Mouse (Mus musculus) hindbrain, embryonic 12.5 days (tissue): ENCODE results near the gene Gm20388. TPM values are rescaled to one million over a fixed set of nuclear protein-coding genes. Genes with fewer than 3 reads are reported as not detected.
A peak's percentile ranks its signal among the peaks of the same experiment; 100 is the strongest.

Source experiments
- ATAC-seq: fragments of 200-750 bp; cut with Nextera tagmentation; 2 replicates; pipeline ENCODE4 v1.8.0; 2017; ENCODE audit warnings: moderate TSS enrichment; ENCODE audit not compliant: low FRiP score
- H3K27ac ChIP-seq: fragments of 300-500 bp; sonication (generic); 2 replicates; pipeline ENCODE4 v1.5.1; 2016; ENCODE audit warnings: mild to moderate bottlenecking
- H3K27me3 ChIP-seq: fragments of 300-500 bp; sonication (generic); 2 replicates; pipeline ENCODE4 v1.6.1; 2016; ENCODE audit warnings: mild to moderate bottlenecking
- H3K36me3 ChIP-seq: fragments of 300-500 bp; sonication (generic); 2 replicates; pipeline ENCODE4 v1.6.1; 2016; ENCODE audit warnings: mild to moderate bottlenecking
- H3K4me1 ChIP-seq: fragments of 300-500 bp; sonication (generic); 2 replicates; pipeline ENCODE4 v1.6.1; 2016
- H3K4me2 ChIP-seq: fragments of 300-500 bp; sonication (generic); replicated peaks from 2 replicates; pipeline ENCODE4 v1.6.1; 2016; ENCODE audit warnings: mild to moderate bottlenecking
- H3K4me3 ChIP-seq: fragments of 300-500 bp; sonication (generic); 2 replicates; pipeline ENCODE4 v1.5.1; 2016; ENCODE audit warnings: mild to moderate bottlenecking
- H3K9ac ChIP-seq: fragments of 300-500 bp; sonication (generic); 2 replicates; pipeline ENCODE4 v1.6.1; 2016; ENCODE audit warnings: mild to moderate bottlenecking, moderate library complexity
- H3K9me3 ChIP-seq: fragments of 300-500 bp; sonication (generic); replicated peaks from 2 replicates; pipeline ENCODE4 v1.6.1; 2016; ENCODE audit warnings: mild to moderate bottlenecking
- WGBS: fragments of 180-500 bp; shearing (Covaris S2); methylation state at CpG from one replicate; pipeline ENCODE4 v1.1.7; 2016; 5-methylcytosine and 5-hydroxymethylcytosine counted together
- polyA plus RNA-seq: library from polyadenylated mRNA; unstranded; fragments of >200 nt; fragmentation: Nextera tagmentation; extraction: Ambion mirVana; gene quantifications from 2 replicates; pipeline ENCODE4 v1.2.1, GENCODE M21; 2016

Gm20388 gene
- polyA plus RNA-seq, 1 experiment from 2014 or later, result not detected

DNA sequence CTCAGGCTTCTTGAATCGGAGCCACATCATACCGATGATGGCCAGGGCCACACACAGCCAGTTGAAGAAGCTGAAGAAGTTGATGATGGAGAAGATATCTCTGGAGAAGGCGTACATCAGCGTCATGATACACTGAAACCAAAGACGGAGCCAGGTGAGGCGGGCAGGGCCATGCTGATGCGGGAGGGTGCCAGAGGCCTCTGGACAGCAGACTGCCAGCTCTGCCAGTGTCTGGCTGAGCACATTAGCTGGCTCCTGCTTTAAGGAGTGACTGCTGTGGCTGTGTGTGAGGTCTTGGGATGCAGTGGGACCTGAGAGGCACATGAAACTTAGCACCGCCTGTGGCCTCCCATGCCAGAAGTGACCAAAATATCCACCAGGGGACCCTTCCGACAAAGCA is 1974.4 kb downstream of the Gm20388 start:
- Histone ChIP-seq H3K9me3 (no peaks in the 10 kb centered on the region), H3K36me3 (peaks cover 50% of the 10 kb centered on the region), H3K4me1 (no peaks in the 10 kb centered on the region), H3K4me2 (no peak overlapping the region), H3K4me3 (no peak overlapping the region), H3K9ac (no peak overlapping the region), H3K27ac (no peak overlapping the region), H3K27me3 (no peaks in the 10 kb centered on the region)
- 90% methylated on average over 9 of the region's 9 CpGs for WGBS
- ATAC-seq, result no peak

DNA sequence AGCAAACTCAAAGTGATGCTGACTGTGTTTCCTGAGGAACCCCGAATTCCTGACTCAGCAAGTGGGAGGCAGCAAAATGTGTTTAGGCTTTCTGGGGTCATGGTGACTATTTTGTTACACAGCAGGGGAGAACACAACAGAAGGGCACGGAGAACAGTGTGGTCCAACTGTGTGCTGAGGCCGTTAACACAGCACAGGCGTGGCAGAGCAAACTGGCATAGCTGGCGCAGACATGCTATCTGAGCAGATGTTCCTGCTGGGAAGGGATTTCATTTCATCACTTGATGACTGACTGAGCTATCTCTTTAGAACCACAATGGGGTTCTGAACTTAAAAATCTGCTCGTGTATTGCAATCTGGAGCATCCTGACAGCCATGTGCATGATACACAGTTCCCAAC is 1974.8 kb downstream of the Gm20388 start:
- Histone ChIP-seq H3K36me3 (peaks cover 50% of the 10 kb centered on the region), H3K4me1 (no peaks in the 10 kb centered on the region), H3K9me3 (no peaks in the 10 kb centered on the region), H3K4me2 (no peak overlapping the region), H3K27ac (no peak overlapping the region), H3K9ac (no peak overlapping the region), H3K27me3 (no peaks in the 10 kb centered on the region), H3K4me3 (no peak overlapping the region)
- 75% methylated on average over 6 of the region's 6 CpGs for WGBS
- no peak for ATAC-seq

DNA sequence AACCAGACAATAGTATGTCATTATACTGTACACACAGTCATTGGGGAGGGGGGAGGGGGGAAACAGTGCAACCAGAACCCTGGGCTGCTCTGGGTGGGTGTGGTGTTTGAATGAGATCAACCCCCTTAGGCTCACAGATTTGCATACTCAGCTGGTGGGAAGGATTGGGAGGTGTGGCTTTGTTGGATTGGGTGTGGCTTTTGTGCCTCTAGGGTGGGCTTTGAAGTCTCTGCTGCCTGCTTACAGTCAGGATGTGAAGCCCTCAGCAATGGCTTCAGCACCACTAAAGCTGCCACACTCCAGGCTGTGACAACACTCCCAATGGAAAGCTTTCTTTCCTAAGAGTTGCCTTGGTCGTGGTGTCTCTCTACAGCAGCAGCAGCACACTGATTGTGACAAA is 1976.9 kb downstream of the Gm20388 start:
- Histone ChIP-seq H3K9ac (no peak overlapping the region), H3K36me3 (peaks cover 48% of the 10 kb centered on the region), H3K4me1 (no peaks in the 10 kb centered on the region), H3K27ac (no peak overlapping the region), H3K27me3 (no peaks in the 10 kb centered on the region), H3K4me3 (no peak overlapping the region), H3K9me3 (no peaks in the 10 kb centered on the region), H3K4me2 (no peak overlapping the region)
- 86% methylated on average over 1 of the region's 1 CpGs for WGBS
- no peak for ATAC-seq

DNA sequence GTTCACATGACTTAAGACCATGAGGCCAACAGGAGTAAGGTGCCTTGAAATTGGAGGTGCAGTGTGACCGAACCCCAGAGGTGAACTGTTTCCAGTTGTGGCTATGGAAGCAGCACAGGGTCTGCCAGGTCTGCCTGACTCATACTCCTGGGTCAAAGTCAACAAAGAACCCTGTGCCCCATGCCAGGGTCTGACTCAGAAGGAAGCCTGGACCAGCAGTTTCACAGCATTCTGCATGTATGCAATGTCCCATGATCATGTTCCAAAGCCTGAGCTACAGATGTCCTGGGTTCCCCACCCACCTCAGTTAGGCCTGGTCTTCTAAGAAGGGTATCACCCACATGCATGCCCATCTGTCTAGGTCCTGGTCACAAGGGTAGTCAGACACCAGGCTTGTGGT is 1978.7 kb downstream of the Gm20388 start:
- Histone ChIP-seq H3K27ac (no peak overlapping the region), H3K27me3 (no peaks in the 10 kb centered on the region), H3K4me3 (no peak overlapping the region), H3K9ac (no peak overlapping the region), H3K9me3 (no peaks in the 10 kb centered on the region), H3K4me2 (no peak overlapping the region), H3K4me1 (no peaks in the 10 kb centered on the region), H3K36me3 (peaks cover 36% of the 10 kb centered on the region)
- ATAC-seq, result no peak
- 100% methylated on average over 1 of the region's 1 CpGs for WGBS

DNA sequence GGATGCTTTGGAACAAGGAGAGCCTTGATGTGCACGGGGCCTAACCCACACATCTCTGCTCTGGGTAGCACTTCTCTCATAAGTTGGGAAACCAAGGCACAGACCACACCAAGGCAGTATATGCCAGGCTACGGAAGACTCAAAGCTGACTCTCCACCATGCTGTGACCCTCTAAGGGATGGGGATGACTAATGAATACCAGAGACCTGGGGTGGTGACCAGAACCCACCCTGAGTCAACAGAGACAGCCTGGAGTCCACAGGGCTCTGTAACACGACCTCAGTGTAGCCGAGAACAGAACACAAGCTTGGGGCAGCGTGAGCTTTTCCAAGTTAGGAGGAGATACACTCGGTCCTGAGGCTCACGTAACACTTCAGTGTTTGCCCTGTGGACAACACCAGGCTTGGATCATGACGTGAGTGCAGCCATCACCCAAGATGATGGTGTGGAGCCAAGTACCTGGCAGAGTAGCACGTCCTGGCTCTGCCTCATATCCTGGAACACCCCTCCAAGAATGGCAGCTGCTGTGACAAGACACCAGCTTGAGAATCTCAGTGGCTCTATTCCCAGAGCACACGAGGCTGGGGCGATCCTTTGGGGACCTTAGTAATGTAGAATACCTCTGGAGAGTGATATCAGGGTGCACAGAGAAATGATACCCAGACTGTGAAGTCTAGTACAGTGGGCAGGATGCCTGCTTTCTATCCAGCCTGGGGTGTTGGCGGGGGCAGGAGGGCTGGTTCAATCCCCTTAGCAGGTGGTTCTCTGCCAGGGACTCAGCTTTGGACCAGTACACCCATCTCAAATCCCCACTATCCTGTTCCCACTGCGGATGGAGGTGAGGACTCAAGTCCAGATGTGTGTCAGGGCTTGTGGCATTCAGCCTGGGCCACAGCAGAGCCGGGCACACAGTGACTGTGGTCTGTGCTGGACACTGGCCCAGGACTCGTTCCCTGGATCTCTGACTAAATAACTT is 1979.5 kb downstream of the Gm20388 start:
- Histone ChIP-seq H3K27ac (no peak overlapping the region), H3K4me2 (no peak overlapping the region), H3K4me3 (no peak overlapping the region), H3K36me3 (peaks cover 29% of the 10 kb centered on the region), H3K9ac (no peak overlapping the region), H3K4me1 (no peaks in the 10 kb centered on the region), H3K9me3 (no peaks in the 10 kb centered on the region), H3K27me3 (no peaks in the 10 kb centered on the region)
- ATAC-seq, result no peak
- WGBS, result 82% methylated on average over 15 of the region's 15 CpGs

DNA sequence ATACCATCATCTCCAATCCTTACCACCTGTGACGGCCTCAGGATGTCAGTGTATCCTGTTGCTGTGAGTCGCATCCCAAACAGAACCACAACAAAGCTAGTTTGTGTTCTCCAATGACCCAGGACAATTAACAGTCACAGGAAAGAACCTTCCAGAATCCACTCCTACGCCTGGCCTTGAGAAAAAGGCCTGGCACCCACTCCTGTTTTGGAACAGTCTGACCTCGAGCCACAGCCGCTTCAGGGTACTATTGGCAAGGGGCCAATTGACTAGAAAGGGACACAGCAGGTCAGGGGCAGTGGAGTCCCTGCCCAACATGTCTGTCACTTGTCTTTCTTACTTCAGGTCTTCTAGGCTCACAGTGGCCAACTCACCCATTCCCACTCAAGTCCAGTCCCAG is 1982.2 kb downstream of the Gm20388 start:
- Histone ChIP-seq H3K9ac (no peak overlapping the region), H3K4me1 (peaks cover 20% of the 10 kb centered on the region), H3K27ac (no peak overlapping the region), H3K4me3 (no peak overlapping the region), H3K36me3 (peaks cover 3% of the 10 kb centered on the region), H3K4me2 (no peak overlapping the region), H3K9me3 (no peaks in the 10 kb centered on the region), H3K27me3 (no peaks in the 10 kb centered on the region)
- no peak for ATAC-seq
- WGBS, result 86% methylated on average over 5 of the region's 5 CpGs

DNA sequence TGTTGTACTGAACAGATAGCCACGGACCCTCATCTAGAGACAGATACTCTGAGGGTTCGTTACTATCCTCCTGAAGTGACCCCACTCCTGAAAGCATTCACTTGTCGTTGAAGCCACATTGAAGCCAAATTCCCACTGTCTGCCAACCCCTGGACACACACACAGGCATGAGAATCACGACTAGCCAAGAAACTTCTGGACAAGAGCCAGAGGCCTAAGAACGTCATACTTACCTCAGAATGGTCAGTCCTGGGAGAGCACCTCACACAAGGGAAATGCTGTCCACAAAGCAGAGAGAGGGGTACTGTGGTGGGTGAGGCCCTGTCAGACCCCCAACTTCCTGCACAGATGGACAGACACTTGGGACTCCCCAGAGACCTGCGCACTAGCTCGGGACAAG is 1985.3 kb downstream of the Gm20388 start:
- H3K4me3 ChIP-seq, result no peak overlapping the region
- H3K27ac ChIP-seq, result 0 out of 2 replicates have a peak overlapping the region, but pooled peaks have one; percentile 9
- H3K36me3 ChIP-seq, result no peaks in the 10 kb centered on the region
- no peaks in the 10 kb centered on the region for H3K9me3 ChIP-seq
- H3K4me2 ChIP-seq, result no peak overlapping the region
- 71% methylated on average over 7 of the region's 7 CpGs for WGBS
- no peak overlapping the region for H3K9ac ChIP-seq
- peaks cover 36% of the 10 kb centered on the region for H3K4me1 ChIP-seq
- no peaks in the 10 kb centered on the region for H3K27me3 ChIP-seq
- ATAC-seq, result no peak

DNA sequence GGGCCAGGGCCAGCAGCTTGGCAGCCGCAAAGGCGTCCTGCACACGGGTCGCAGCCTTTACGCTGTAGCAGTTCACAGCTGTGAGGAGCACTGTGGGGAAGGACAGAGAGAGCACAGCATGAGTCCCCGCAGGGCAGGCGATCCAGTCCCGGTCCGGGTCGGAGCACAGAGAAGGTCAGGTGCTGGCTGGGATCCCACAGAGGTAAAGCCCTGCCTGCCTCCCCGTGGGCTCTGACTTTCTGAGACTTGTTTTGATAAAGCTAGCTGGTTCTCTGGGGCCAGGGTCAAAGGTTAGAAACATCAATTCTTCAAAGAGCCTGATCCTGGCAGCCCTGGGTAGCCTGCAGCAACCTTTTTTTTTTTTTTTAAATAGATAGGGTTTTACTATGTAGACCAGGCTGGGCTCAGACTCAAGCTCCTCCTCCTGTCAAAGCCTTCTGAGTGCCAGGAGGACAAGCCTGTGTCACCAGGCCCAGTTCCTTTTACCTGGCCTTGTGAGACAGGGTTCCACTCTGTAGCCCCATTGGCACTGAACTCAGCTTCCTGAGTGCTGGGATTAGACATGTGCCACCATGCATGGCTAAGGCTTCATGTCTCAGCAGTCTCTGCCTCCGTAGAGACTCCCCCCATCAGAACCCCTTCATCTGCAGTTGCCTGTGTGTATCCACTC is 1986.0 kb downstream of the Gm20388 start:
- 21% methylated on average over 12 of the region's 12 CpGs for WGBS
- Histone ChIP-seq H3K4me2 (no peak overlapping the region), H3K36me3 (no peaks in the 10 kb centered on the region), H3K9ac (peak overlapping the region; percentile 24; the same call in 1 of the 2 replicates), H3K27me3 (no peaks in the 10 kb centered on the region), H3K27ac (no peak overlapping the region), H3K4me1 (peaks cover 39% of the 10 kb centered on the region), H3K4me3 (no peak overlapping the region), H3K9me3 (no peaks in the 10 kb centered on the region)
- no peak for ATAC-seq

DNA sequence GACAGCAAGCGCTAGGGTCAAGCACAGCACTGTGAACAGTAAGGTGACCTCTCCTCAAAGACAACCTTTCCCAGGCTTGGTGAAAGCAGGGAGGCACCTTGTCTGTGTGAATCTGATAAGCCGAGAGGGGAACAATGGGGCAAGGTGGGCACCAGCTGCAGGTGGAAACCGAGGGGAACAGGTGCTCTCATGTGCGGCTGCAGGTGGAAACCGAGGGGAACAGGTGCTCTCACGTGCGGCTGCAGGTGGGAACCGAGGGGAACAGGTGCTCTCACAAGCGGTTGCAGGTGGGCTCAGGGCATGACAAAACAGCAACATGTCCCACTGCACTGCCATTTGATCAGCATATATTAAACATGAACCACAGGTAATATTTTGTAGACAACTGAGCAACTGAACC is 1986.6 kb downstream of the Gm20388 start:
- peak overlapping the region; percentile 24; the same call in 1 of the 2 replicates for H3K9ac ChIP-seq
- no peaks in the 10 kb centered on the region for H3K36me3 ChIP-seq
- WGBS, result 76% methylated on average over 9 of the region's 9 CpGs
- no peak overlapping the region for H3K4me3 ChIP-seq
- 0 out of 2 replicates have a peak overlapping the region, but pooled peaks have one; percentile 22 for H3K4me2 ChIP-seq
- H3K4me1 ChIP-seq, result peaks cover 45% of the 10 kb centered on the region
- no peaks in the 10 kb centered on the region for H3K9me3 ChIP-seq
- H3K27ac ChIP-seq, result no peak overlapping the region
- ATAC-seq, result no peak
- H3K27me3 ChIP-seq, result no peaks in the 10 kb centered on the region

DNA sequence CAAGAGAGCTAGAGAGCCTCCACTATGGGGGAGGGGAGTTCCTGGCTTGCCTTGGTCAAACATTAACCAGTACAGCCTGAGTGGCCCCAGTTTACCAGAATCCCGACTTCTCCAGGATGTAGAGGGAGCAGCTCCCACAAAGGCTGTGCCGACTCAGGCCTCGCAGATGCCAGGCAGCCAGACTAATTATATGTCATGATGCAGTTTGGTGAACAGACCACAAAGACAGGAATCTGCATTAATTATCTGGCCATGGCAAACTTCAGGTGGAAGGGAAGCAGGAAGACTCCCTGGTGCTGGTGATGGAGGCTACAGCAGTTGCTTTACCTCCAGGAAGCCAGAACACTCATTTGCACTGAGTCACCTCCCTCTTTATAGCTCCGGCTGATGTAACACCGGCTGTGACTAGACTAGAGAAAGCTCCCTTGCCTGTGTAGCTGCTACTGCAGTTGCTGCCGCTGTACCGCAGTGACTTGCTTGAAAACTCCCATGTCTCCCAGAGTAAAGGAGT is 1987.3 kb downstream of the Gm20388 start:
- Histone ChIP-seq H3K4me1 (peaks cover 45% of the 10 kb centered on the region), H3K27ac (peak overlapping the region; percentile 71), H3K9ac (peak overlapping the region; percentile 2; the same call in 1 of the 2 replicates), H3K4me2 (peak overlapping the region; percentile 22; the same call in 1 of the 2 replicates), H3K4me3 (no peak overlapping the region), H3K36me3 (no peaks in the 10 kb centered on the region), H3K9me3 (no peaks in the 10 kb centered on the region), H3K27me3 (no peaks in the 10 kb centered on the region)
- peak; percentile 50 for ATAC-seq
- 16% methylated on average over 7 of the region's 7 CpGs for WGBS

DNA sequence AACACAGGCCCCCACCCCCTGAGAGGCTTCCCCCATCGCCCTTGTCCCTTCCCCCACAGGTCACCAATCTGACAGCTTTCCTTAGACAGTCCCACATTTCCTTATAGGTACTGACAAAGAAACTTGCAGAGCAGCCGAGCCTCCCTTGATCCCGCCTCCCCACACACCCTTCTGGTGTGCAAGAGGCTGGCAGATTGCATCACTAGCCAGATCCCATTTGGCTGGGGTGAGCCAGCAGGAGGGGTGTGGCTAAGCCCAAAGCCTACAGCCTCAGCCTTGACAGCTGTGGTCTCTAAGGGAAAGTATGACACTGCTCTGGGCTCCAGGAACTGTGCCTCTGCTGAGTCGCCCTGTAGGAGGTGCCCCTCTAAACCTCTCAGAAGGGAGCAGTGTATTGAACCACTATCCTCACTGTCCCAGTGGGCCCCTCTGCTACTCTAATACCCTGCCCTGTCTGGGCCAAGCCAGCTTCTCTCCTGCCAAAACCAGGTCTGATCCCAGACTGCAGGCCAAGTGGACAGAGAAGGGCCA is 1987.8 kb downstream of the Gm20388 start:
- Histone ChIP-seq H3K9me3 (no peaks in the 10 kb centered on the region), H3K27me3 (no peaks in the 10 kb centered on the region), H3K27ac (peak overlapping the region; percentile 71), H3K4me2 (peak overlapping the region; percentile 22), H3K4me1 (peaks cover 45% of the 10 kb centered on the region), H3K9ac (peak overlapping the region; percentile 32; the same call in 1 of the 2 replicates), H3K4me3 (no peak overlapping the region), H3K36me3 (no peaks in the 10 kb centered on the region)
- 10% methylated on average over 4 of the region's 4 CpGs for WGBS
- ATAC-seq, result peak; percentile 81
